Mouse (Mus musculus): ENCODE results near the gene St5. TPM values are rescaled to one million over a fixed set of nuclear protein-coding genes. Genes with fewer than 3 reads are reported as not detected.

Gene St5
- polyA plus RNA-seq, 1 experiment: 35.3 TPM

DNA sequence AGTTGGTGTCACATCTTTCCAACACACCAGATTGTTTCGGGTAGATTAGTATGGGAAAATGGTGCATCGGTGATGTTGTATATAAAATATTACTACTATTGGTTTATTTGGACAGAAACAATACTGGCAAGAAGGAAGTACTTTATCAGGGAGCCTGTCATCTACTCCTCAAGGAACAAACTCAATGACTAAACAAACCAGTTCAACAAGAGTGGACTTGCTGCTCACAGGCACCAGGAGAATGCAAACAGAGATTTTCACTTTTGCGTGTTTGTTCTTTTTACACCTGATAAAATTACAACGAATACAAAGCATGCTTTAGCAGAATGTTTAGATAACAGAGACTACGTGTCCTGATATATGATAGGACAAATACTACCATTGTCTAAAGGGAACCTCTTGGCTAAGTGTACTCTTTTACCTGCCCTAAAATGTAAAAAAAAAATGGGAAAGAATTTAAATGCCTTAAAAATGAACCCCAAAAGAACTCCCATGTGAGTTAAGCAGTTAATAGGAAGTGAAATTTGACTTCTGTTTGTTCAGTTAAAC lies 36.5 kb upstream of the St5 start:
- H3K27me3 ChIP-seq (ENCODE audit: control insufficient read depth, insufficient read depth, low read length): no peaks in the 10 kb centered on the region
- H3K4me3 ChIP-seq (ENCODE audit: control insufficient read depth, low read depth, low read length): no peak overlapping the region
- no peak overlapping the region for H3K27ac ChIP-seq (ENCODE audit: control insufficient read depth, insufficient read depth, low read depth, low read length)
- TF ChIP-seq CTCF (IDR thresholded peaks at IDR 0.05; ENCODE audit: control insufficient read depth, insufficient read depth, insufficient replicate concordance, low read depth, low read length) (no peak), POLR2A (IDR thresholded peaks at IDR 0.05; ENCODE audit: control insufficient read depth, low read depth, low read length) (no peak)
- H3K4me1 ChIP-seq (ENCODE audit: control insufficient read depth, insufficient read depth, low read length): no peaks in the 10 kb centered on the region; the same call in 1 of the 2 replicates
- peaks cover 2% of the 10 kb centered on the region for H3K36me3 ChIP-seq (ENCODE audit: control insufficient read depth, insufficient read depth, low read length)

DNA sequence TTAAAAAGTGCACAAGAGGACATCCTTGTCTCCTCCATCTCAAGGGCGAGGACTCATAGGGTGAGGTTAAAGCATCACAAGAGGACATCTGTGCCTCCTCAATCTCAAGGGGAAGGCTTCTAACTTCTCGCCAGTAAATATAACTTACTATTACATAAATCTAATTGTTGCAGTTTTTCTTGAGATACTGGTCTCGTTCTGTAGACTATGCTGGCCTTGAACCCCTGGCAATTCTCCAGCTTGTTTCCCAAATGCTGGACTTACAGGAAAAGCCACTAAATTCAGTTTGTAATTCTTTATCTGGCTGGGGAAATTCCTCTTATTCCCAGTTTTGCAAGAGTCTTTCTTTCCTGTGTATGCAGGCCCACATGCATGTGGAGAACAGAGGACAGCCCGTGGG lies 31.4 kb upstream of the St5 start:
- H3K4me1 ChIP-seq (ENCODE audit: control insufficient read depth, insufficient read depth, low read length): no peaks in the 10 kb centered on the region
- no peaks in the 10 kb centered on the region for H3K27me3 ChIP-seq (ENCODE audit: control insufficient read depth, insufficient read depth, low read length)
- no peak overlapping the region for H3K27ac ChIP-seq (ENCODE audit: control insufficient read depth, insufficient read depth, low read depth, low read length)
- H3K4me3 ChIP-seq (ENCODE audit: control insufficient read depth, low read depth, low read length): no peak overlapping the region
- no peak for TF ChIP-seq POLR2A (IDR thresholded peaks at IDR 0.05; ENCODE audit: control insufficient read depth, low read depth, low read length)
- no peak for TF ChIP-seq CTCF (IDR thresholded peaks at IDR 0.05; ENCODE audit: control insufficient read depth, insufficient read depth, insufficient replicate concordance, low read depth, low read length)
- H3K36me3 ChIP-seq (ENCODE audit: control insufficient read depth, insufficient read depth, low read length): no peaks in the 10 kb centered on the region

DNA sequence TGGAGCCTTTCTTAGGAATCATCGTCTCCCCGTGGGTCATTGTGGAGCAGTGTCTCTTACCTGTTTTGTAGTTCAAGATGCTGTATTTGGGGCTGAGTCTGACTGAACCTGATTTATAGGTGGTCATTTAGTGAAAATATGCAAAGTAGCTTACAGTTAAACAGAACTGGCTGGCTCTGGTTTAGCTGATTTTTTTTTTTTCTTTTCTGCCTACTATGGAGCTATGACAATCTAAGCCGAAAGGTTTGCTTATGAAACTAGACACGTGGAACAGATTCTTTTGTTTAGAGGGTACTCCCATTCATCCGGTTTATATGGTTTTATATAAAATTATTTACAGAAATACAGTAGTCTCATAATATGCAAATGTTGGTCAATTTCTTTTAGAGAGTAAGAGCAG lies 28.2 kb upstream of the St5 start, which contains the start of gene Ascl3:
Gene Ascl3 (minus strand): TSS at position 101 of the 400 bp plus-strand sequence.
- Histone ChIP-seq H3K4me3 (ENCODE audit: control insufficient read depth, low read depth, low read length) (no peak within 1 kb of the TSS), H3K27me3 (ENCODE audit: control insufficient read depth, insufficient read depth, low read length) (no peaks in the 10 kb centered on the region), H3K27ac (ENCODE audit: control insufficient read depth, insufficient read depth, low read depth, low read length) (no peak within 1 kb of the TSS), H3K36me3 (ENCODE audit: control insufficient read depth, insufficient read depth, low read length) (no peaks in the 10 kb centered on the region), H3K4me1 (ENCODE audit: control insufficient read depth, insufficient read depth, low read length) (peaks cover 12% of the 10 kb centered on the region)
- TF ChIP-seq CTCF (IDR thresholded peaks at IDR 0.05; ENCODE audit: control insufficient read depth, insufficient read depth, insufficient replicate concordance, low read depth, low read length): no peak
- TF ChIP-seq POLR2A (IDR thresholded peaks at IDR 0.05; ENCODE audit: control insufficient read depth, low read depth, low read length): no peak

DNA sequence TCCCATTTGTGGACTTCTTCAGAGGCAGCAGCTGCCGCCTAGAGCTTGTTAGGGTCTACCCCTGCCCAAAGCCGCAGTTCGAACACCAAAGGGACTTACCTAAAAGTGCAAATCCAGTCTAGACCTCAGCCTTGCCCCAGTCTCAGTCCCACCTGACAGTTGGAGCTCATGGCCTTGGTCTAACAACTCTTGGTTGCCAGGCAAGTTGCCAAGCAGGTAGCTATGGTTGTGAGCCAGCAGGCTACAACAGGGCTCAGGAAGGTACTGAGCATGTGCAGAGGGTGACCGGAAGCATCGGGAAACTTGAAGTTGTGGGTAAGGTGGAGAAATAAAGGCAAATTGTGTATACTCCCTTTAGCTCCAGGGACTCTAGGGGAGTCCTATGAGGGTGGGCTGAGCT lies 20.3 kb upstream of the St5 start, which contains the start of gene BC051019:
Gene BC051019 (minus strand): TSS at position 154 of the 400 bp plus-strand sequence.
- Histone ChIP-seq H3K27ac (ENCODE audit: control insufficient read depth, insufficient read depth, low read depth, low read length) (no peak within 1 kb of the TSS), H3K27me3 (ENCODE audit: control insufficient read depth, insufficient read depth, low read length) (no peaks in the 10 kb centered on the region), H3K4me3 (ENCODE audit: control insufficient read depth, low read depth, low read length) (no peak within 1 kb of the TSS), H3K36me3 (ENCODE audit: control insufficient read depth, insufficient read depth, low read length) (no peaks in the 10 kb centered on the region), H3K4me1 (ENCODE audit: control insufficient read depth, insufficient read depth, low read length) (peaks cover 15% of the 10 kb centered on the region)
- TF ChIP-seq CTCF (IDR thresholded peaks at IDR 0.05; ENCODE audit: control insufficient read depth, insufficient read depth, insufficient replicate concordance, low read depth, low read length): no peak
- TF ChIP-seq POLR2A (IDR thresholded peaks at IDR 0.05; ENCODE audit: control insufficient read depth, low read depth, low read length): no peak

DNA sequence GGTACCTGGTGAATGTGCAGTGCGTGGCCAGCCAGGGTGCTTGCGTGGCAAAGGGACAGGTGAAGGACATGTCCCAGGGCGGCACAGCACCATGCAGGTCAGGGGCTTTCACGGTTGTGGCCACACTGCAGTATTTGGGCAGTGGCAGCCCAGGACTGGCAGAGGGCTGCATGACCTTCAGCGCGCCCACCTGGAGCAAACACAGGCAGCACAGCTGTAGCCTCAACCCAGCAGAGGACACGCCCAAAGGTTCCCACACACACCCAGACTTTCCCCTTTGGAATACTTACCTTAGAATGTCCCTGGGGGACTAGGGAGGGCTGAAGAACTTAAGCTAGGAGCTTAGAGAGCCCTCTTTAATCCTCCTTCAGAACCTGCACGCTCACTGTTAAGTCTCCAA lies 19.7 kb upstream of the St5 start:
- TF ChIP-seq POLR2A (IDR thresholded peaks at IDR 0.05; ENCODE audit: control insufficient read depth, low read depth, low read length) (no peak), CTCF (IDR thresholded peaks at IDR 0.05; ENCODE audit: control insufficient read depth, insufficient read depth, insufficient replicate concordance, low read depth, low read length) (no peak)

DNA sequence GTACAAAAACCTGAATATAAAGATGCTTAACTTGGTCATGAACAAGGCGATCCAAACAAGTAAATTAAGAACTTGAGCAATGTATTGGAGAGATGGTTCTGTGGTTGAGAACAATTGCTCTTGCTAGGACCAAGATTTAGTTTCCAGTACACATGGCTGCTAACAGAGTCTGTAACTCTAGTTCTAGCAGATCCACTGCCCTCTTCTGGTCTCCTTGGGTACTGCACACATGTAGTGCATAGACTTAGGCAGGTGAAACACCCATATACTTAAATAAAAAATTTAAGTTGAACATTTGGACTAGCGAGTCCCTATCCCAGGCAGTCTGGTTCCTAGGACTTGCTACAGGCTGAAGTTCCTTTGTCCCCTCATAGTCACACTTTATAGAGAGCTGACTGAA lies 19.2 kb upstream of the St5 start:
- Histone ChIP-seq H3K4me3 (ENCODE audit: control insufficient read depth, low read depth, low read length) (no peak overlapping the region), H3K4me1 (ENCODE audit: control insufficient read depth, insufficient read depth, low read length) (peaks cover 12% of the 10 kb centered on the region), H3K27ac (ENCODE audit: control insufficient read depth, insufficient read depth, low read depth, low read length) (no peak overlapping the region), H3K36me3 (ENCODE audit: control insufficient read depth, insufficient read depth, low read length) (no peaks in the 10 kb centered on the region), H3K27me3 (ENCODE audit: control insufficient read depth, insufficient read depth, low read length) (no peaks in the 10 kb centered on the region)
- no peak for TF ChIP-seq CTCF (IDR thresholded peaks at IDR 0.05; ENCODE audit: control insufficient read depth, insufficient read depth, insufficient replicate concordance, low read depth, low read length)
- no peak for TF ChIP-seq POLR2A (IDR thresholded peaks at IDR 0.05; ENCODE audit: control insufficient read depth, low read depth, low read length)

More for the DNA sequence above, 19.7 kb upstream of the St5 start:
- Histone ChIP-seq H3K27ac (ENCODE audit: control insufficient read depth, insufficient read depth, low read depth, low read length) (no peak overlapping the region), H3K4me3 (ENCODE audit: control insufficient read depth, low read depth, low read length) (no peak overlapping the region), H3K4me1 (ENCODE audit: control insufficient read depth, insufficient read depth, low read length) (peaks cover 15% of the 10 kb centered on the region), H3K36me3 (ENCODE audit: control insufficient read depth, insufficient read depth, low read length) (no peaks in the 10 kb centered on the region), H3K27me3 (ENCODE audit: control insufficient read depth, insufficient read depth, low read length) (no peaks in the 10 kb centered on the region)

DNA sequence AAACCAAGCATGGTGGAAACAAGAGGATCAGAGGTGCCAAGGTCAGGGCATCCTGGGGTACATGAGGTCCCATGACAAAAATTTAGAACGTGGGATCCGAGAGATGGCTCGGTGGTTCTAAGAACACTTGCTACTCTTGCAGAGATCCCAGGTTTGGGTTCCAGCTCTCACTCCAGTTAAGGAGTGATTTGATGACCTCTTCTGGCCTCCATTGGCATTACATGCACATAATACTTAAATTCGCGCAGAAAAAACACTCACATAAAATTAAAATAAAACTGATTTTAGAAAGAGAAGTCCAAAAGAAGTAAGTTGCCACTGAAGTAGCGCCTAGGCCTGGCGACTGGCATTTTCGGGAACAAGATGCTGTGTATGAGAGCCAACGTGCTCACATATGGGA lies 15.9 kb upstream of the St5 start:
- Histone ChIP-seq H3K4me1 (ENCODE audit: control insufficient read depth, insufficient read depth, low read length) (peaks cover 3% of the 10 kb centered on the region), H3K4me3 (ENCODE audit: control insufficient read depth, low read depth, low read length) (no peak overlapping the region), H3K36me3 (ENCODE audit: control insufficient read depth, insufficient read depth, low read length) (no peaks in the 10 kb centered on the region), H3K27me3 (ENCODE audit: control insufficient read depth, insufficient read depth, low read length) (no peaks in the 10 kb centered on the region), H3K27ac (ENCODE audit: control insufficient read depth, insufficient read depth, low read depth, low read length) (no peak overlapping the region)
- TF ChIP-seq POLR2A (IDR thresholded peaks at IDR 0.05; ENCODE audit: control insufficient read depth, low read depth, low read length): no peak
- TF ChIP-seq CTCF (IDR thresholded peaks at IDR 0.05; ENCODE audit: control insufficient read depth, insufficient read depth, insufficient replicate concordance, low read depth, low read length): no peak
